Mouse (Mus musculus): ENCODE data around the gene Hdac5.

DNA sequence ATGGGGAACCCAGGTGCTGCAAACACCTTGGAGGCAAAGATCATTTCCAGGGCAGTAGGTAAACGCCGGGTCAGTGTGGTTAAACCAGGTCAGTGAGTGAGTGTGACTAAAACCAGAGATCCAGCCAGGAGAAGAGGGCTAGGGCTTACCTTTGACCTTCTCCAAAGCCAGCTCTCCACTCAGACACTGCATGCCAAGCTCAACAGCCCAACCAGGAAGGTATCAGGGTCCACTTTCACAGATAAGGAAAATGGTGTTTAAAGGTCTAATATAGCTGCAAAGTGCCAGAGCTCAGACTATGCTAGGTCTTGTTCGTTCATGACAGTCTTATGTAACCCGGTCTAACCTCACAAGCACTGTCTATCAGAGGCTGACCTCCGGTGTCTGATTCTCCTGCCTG lies 11.3 kb upstream of the Hdac5 start:
- TF ChIP-seq CTCF (IDR thresholded peaks at IDR 0.05; ENCODE audit: low read depth) (no peak), EP300 (IDR thresholded peaks at IDR 0.05; ENCODE audit: low read depth) (no peak)
